Mouse (Mus musculus) hindbrain, embryonic 10.5 days (tissue): ENCODE data around the gene Clcf1. TPM values are rescaled to one million over a fixed set of nuclear protein-coding genes. Genes with fewer than 3 reads are reported as not detected.
"Not testable (repeated sequence)": the region's sequence is repeated elsewhere in the genome, so short reads cannot be mapped to it uniquely, and the experiment has no call there.

Experiments used
- DNase-seq: peaks from one replicate; pipeline ENCODE4 v3.0.0-alpha.2; 2017; ENCODE audit warnings: low spot score
- H3K27ac ChIP-seq: fragments of 300-500 bp; sonication (generic); 2 replicates; pipeline ENCODE4 v1.5.1; 2016; ENCODE audit warnings: mild to moderate bottlenecking, moderate library complexity
- H3K27me3 ChIP-seq: fragments of 300-500 bp; sonication (generic); 2 replicates; pipeline ENCODE4 v1.6.1; 2016; ENCODE audit warnings: mild to moderate bottlenecking; ENCODE audit not compliant: poor library complexity, insufficient read depth, severe bottlenecking
- H3K36me3 ChIP-seq: fragments of 300-500 bp; sonication (generic); 2 replicates; pipeline ENCODE4 v1.6.1; 2016; ENCODE audit warnings: mild to moderate bottlenecking, moderate library complexity
- H3K4me1 ChIP-seq: fragments of 300-500 bp; sonication (generic); replicated peaks from 2 replicates; pipeline ENCODE4 v1.6.1; 2016; ENCODE audit warnings: mild to moderate bottlenecking
- H3K4me3 ChIP-seq: fragments of 300-500 bp; sonication (generic); 2 replicates; pipeline ENCODE4 v1.5.1; 2016; ENCODE audit warnings: mild to moderate bottlenecking, moderate library complexity
- H3K9me3 ChIP-seq: fragments of 300-500 bp; sonication (generic); 2 replicates; pipeline ENCODE4 v1.6.1; 2016; ENCODE audit warnings: mild to moderate bottlenecking, moderate library complexity
- WGBS: fragments of 180-500 bp; shearing (Covaris S2); methylation state at CpG from one replicate; pipeline ENCODE4 v1.1.7; 2016; 5-methylcytosine and 5-hydroxymethylcytosine counted together
- polyA plus RNA-seq: library from polyadenylated mRNA; unstranded; fragments of >200 nt; fragmentation: Nextera tagmentation; extraction: Ambion mirVana; gene quantifications from 2 replicates; pipeline ENCODE4 v1.2.1, GENCODE M21; 2016

Gene Clcf1
- polyA plus RNA-seq, 1 experiment from 2014 or later, result 1.2 TPM

DNA sequence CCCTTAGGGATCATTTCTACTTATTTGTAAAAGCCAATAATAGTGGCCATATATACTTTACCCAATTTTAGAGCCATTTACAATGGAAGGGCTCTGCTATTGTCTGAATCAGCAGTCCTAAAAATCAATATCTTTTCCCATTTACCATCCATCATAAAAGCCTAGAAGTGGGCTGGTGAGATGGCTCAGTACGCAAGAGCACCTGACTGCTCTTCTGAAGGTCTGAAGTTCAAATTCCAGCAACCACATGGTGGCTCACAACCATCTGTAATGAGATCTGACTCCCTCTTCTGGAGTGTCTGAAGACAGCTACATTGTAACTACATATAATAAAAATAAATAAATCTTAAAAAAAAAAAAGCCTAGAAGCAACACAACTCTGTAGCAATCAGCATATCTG, 34.6 kb downstream of the Clcf1 start:
- not testable (repeated sequence) for H3K4me3 ChIP-seq

DNA sequence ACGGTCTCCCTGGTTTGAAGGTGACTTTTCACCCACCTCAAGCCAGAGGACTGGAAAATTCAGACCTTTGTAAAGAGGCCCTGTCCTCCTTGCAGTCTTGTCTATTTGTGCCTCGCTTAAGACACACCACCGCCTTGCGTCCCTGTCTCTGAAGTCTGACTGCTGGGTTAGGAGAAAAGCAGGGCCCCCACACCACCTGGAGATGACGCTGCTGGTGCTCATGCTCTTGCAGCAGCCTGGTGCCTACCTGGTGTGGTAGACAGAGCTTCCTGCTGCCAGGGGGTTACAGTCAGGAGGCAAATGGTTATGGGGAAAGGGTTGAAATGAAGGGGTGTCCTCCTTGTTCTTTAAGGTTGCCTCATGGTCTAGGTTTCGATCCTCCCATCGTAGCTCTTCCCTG, 40.2 kb downstream of the Clcf1 start:
- Histone ChIP-seq H3K27ac (no peak overlapping the region), H3K36me3 (no peaks in the 10 kb centered on the region), H3K9me3 (no peaks in the 10 kb centered on the region), H3K4me1 (peaks cover 9% of the 10 kb centered on the region), H3K27me3 (peaks cover 12% of the 10 kb centered on the region), H3K4me3 (no peak overlapping the region)
- WGBS, result 90% methylated on average over 7 of the region's 7 CpGs
- no peak for DNase-seq

More for the DNA sequence above, 34.6 kb downstream of the Clcf1 start:
- H3K27me3 ChIP-seq, DNase-seq, H3K4me1 ChIP-seq, H3K9me3 ChIP-seq, H3K36me3 ChIP-seq, H3K27ac ChIP-seq: not testable (repeated sequence)
- 62% methylated on average over 1 of the region's 1 CpGs for WGBS

DNA sequence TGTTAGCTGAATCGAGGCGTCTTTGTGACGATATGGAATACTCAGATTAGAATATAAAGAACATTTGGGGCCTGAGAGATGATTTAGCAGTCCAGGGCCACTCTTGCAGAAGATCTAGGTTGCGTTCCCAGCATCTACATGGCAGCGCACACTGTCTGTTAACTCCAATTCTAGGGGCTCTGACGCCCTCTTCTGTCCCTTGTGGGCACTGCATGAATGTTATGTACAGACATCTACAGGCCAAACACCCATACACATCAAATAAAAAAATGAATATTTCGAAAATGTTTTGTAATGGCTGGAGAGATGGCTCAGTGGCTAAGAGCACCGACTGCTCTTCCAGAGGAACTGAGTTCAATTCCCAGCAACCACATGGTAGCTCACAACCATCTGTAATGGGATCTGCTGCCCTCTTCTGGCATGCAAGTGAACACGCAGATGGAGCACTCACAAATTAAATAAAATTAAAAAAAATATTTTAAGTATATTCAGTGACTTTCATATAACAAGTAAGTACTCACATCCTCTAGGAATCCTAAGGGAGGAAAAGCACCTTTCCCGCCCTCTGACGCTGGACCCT, 41.6 kb downstream of the Clcf1 start:
- peaks cover 12% of the 10 kb centered on the region for H3K27me3 ChIP-seq
- H3K9me3 ChIP-seq, result no peaks in the 10 kb centered on the region
- no peak overlapping the region for H3K4me3 ChIP-seq
- no peak for DNase-seq
- 74% methylated on average over 11 of the region's 11 CpGs for WGBS
- H3K36me3 ChIP-seq, result no peaks in the 10 kb centered on the region
- H3K4me1 ChIP-seq, result peaks cover 9% of the 10 kb centered on the region
- H3K27ac ChIP-seq, result no peak overlapping the region

DNA sequence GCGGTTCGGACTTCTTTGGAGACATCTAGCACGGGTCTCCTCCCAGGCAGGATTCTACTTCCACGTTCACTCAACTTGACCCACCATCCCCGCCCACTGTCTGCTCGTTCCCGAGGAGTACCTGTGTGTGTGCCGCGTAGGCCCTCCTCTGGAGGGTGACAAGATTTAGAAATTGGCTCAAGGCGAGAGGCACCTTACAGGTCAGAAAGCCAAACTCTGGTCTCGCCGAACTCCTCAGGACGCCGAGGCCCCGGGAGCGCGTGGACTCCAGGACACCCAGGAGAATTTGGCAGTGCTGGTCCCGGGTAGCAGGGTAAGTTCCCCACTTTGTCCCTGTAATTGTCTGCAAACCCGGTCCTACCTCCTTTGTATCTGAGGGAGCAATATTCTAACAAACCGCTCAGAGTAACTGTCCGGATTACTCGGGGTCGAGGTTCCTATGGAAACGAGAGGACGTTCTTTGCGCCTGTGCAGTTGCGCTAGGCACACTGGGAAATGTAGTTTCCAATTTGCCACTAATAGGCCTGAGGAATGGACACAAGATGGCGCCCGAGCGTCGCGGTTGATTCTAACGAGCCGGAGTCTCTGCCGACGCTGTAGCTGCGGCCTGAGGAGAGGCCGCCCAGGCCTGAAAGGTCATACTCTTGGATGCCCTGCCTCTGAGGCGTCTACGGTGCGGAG, 43.3 kb downstream of the Clcf1 start:
- H3K27ac ChIP-seq, result peak overlapping the region; percentile 85
- 1% methylated on average over 41 of the region's 41 CpGs for WGBS
- H3K4me3 ChIP-seq, result peak overlapping the region; percentile 75
- peak; percentile 92 for DNase-seq
- peaks cover 13% of the 10 kb centered on the region for H3K4me1 ChIP-seq
- no peaks in the 10 kb centered on the region for H3K36me3 ChIP-seq
- H3K27me3 ChIP-seq, result peaks cover 12% of the 10 kb centered on the region
- H3K9me3 ChIP-seq, result no peaks in the 10 kb centered on the region

DNA sequence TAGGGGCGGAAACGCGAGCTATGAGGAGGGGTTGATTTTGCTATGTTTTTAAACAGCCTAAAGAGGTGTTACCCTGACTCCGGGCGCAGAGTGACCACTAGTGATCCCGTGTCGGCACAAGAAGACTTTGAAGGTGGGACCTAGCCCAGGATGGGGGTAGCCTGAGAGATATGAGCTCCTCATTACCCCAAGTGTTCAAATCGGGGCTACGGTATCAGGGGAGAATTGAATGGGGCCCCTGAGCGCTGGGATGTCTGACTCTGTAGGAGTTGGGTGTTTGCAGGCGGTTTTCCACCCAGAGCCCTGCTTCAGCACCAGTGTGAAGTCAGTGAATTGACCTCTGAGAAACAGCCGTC, 43.8 kb downstream of the Clcf1 start:
- no peak for DNase-seq
- peaks cover 12% of the 10 kb centered on the region for H3K27me3 ChIP-seq
- H3K36me3 ChIP-seq, result no peaks in the 10 kb centered on the region
- peaks cover 13% of the 10 kb centered on the region for H3K4me1 ChIP-seq
- peak overlapping the region; percentile 75 for H3K4me3 ChIP-seq
- no peaks in the 10 kb centered on the region for H3K9me3 ChIP-seq
- WGBS, result 20% methylated on average over 12 of the region's 12 CpGs
- H3K27ac ChIP-seq, result peak overlapping the region; percentile 85

DNA sequence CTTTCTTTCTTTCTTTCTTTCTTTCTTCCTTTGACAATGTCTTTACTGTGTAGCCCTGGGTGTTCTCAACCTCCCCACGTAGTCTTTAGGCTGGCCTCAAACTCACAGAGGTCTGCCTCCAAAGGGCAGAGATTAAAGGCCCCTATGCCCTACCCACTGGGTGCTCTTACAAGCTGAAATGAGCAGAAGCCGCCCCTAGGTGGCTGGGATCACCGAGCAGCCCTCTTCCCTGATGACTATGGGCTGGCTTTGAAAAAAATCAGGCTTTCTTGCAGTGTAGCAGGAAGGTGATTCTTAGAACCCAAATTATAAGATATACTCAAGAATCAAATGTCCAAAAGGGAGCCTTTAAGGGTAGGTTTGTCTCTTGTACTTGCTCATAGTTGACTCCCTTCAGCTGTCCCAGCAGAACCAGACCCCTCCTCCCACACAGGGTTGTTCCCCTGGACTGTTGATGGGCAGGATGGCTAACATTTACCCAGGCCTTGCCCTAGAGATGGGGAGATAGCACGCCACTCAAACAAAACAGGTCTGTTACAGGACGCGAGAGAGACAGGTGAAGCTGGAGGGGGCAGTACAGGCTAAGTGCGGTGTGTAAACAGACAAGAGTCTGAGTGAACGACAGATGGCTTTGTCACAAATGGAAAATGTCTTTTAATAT, 47.1 kb downstream of the Clcf1 start:
- H3K27me3 ChIP-seq, result peaks cover 13% of the 10 kb centered on the region
- WGBS, result 59% methylated on average over 8 of the region's 8 CpGs
- DNase-seq, result no peak

DNA sequence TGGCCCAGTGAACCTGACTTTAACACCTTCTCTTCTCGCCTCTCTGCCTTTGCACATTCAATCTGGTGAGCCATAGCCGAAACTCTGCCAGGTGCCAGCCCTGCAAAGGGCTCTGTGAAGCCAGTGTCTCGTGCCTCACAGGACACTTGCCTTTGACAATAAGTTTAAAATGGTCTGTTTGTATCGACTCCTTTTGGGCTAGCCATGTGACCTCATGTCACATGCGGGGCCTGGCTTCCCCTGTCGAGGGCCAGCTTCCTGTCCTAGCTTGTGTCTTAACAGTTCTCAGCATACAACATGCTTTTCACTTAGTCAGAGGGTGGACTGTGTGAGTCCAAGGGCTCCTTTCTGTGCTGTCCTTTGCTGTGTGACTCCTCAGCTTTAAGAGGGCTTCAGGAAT, 48.7 kb downstream of the Clcf1 start:
- 75% methylated on average over 6 of the region's 6 CpGs for WGBS

More for the DNA sequence above, 47.1 kb downstream of the Clcf1 start:
- H3K27ac ChIP-seq, result no peak overlapping the region
- H3K9me3 ChIP-seq, result no peaks in the 10 kb centered on the region
- peaks cover 13% of the 10 kb centered on the region for H3K4me1 ChIP-seq
- H3K36me3 ChIP-seq, result no peaks in the 10 kb centered on the region
- H3K4me3 ChIP-seq, result no peak overlapping the region

DNA sequence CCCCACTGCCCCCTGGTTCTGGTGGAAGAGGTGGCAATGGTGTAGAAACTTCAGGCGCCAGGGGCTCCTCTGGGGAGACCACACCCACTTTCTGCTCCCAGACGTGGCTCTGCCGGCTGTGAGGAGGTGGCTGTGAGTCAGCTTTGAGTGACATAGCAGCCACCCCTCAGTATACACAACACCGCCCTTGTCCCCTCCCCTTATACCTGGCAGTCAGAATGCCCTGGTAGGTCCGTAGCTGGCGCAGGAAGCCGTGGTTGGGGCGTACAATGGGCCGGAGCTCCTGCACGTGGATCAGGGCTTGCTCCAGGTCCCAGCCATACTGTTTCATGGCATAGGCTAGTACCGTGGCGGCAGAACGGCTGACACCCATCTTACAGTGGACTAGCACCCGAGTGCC, 49.7 kb downstream of the Clcf1 start:
- H3K4me1 ChIP-seq, result peaks cover 5% of the 10 kb centered on the region
- WGBS, result 67% methylated on average over 14 of the region's 14 CpGs
- H3K9me3 ChIP-seq, result no peaks in the 10 kb centered on the region
- no peak overlapping the region for H3K27ac ChIP-seq
- DNase-seq, result no peak
- H3K27me3 ChIP-seq, result peaks cover 25% of the 10 kb centered on the region
- no peaks in the 10 kb centered on the region for H3K36me3 ChIP-seq
- H3K4me3 ChIP-seq, result no peak overlapping the region

More for the DNA sequence above, 48.7 kb downstream of the Clcf1 start:
- DNase-seq, result no peak
- H3K4me1 ChIP-seq, result peaks cover 7% of the 10 kb centered on the region
- H3K9me3 ChIP-seq, result no peaks in the 10 kb centered on the region
- H3K27me3 ChIP-seq, result peaks cover 16% of the 10 kb centered on the region
- H3K36me3 ChIP-seq, result no peaks in the 10 kb centered on the region
- no peak overlapping the region for H3K4me3 ChIP-seq
- H3K27ac ChIP-seq, result no peak overlapping the region

DNA sequence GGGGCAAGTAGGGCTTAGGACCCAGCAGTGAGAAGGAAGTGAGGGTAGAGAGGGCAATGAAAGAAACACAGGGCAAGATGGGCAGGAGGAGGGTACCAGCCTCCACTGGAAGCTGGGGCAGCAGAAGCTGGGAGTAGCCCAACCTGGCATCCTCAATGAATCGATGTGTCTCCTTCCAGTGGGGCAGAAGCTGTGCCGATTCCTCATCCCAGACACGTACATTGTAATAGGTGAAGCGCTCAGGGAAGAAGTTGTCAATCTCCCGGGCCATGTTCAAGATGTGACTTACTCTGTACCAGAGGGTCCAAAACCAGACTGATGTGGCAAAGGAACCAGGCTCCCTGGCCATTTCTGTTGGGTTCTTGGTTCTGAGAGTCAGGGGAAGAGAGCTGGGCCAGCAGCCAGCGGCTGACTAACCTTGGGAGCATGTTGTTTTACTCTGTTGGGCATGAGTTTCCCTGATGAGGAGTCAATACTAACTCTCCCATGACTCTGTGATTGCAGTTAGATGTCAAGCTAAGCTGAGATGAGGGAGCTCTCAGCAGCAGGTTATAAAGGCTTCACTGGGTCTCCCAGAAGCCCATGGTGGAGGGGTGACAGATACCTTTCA, 50.2 kb downstream of the Clcf1 start:
- DNase-seq, result no peak
- WGBS, result 90% methylated on average over 6 of the region's 6 CpGs
- peaks cover 31% of the 10 kb centered on the region for H3K27me3 ChIP-seq

DNA sequence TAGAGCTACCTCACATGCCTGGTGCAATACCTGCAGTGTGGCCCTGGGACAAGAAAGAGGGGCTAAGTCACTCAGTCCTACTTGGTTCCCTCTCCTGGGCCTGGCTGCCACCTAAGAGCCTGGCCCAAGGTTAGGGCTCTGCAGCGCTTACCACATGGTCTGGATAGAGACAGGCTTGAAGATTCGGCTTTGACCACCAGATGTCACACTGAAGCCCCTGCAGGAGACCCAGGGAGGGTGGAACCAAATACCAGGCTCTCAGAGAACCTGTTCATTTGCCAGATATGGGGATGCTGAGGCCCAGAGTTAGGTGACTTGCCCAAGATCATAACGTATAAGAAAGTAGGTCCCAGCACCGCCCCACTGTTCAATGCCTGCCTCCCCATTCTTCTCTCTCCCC, 51.9 kb downstream of the Clcf1 start:
- WGBS, result 65% methylated on average over 4 of the region's 4 CpGs
- Histone ChIP-seq H3K4me1 (peaks cover 13% of the 10 kb centered on the region), H3K36me3 (peaks cover 7% of the 10 kb centered on the region), H3K27ac (no peak overlapping the region), H3K9me3 (no peaks in the 10 kb centered on the region), H3K4me3 (no peak overlapping the region), H3K27me3 (peaks cover 48% of the 10 kb centered on the region)
- no peak for DNase-seq

More for the DNA sequence above, 50.2 kb downstream of the Clcf1 start:
- Histone ChIP-seq H3K4me3 (no peak overlapping the region), H3K27ac (no peak overlapping the region), H3K4me1 (peaks cover 11% of the 10 kb centered on the region), H3K36me3 (no peaks in the 10 kb centered on the region), H3K9me3 (no peaks in the 10 kb centered on the region)

DNA sequence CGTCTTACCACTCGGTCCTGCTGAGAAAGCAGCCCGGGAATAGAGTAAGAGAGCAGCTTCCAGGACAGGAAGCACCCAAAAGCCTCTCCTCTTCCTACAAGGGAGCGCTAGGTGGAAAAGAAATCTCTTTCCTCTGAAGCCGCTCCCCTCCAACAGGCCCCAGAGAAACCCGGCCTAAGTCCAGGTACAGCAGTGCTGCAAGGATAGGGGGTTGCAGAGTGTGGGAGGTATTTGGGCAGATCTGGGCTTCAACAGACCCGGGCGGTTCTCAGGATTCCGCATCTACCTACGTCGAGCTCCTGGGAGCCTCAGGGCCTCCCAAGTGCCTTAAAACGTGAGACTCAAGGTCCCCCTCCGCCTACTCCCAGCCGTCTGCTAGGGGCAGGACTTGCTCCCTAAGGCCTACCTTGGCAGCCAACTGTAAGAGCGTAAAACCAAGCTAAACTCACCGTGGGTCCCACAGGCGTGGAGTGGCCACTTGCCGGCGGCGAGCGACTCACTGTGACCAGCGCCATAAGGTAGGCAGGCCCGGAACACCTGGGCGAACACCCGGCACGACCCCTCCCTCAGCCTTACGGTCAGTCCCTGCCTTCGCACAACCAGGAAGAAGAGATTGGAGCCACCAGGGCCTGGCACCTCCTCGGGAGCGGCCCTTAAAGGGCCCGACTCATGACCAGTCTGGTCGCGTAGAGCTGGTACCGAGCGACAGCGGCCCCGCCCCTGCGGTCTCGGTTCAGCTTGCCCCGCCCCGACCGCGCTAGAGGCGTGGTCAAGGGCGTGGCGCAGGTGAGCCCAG, 54.7 kb downstream of the Clcf1 start, which contains the start of gene Ssh3:
TSS of gene Ssh3 (minus strand) at position 615 of the 796 bp plus-strand sequence.
- Histone ChIP-seq H3K4me3 (peak within 1 kb of the TSS; percentile 48), H3K36me3 (peaks cover 26% of the 10 kb centered on the region), H3K4me1 (peaks cover 10% of the 10 kb centered on the region), H3K27ac (0 out of 2 replicates have a peak within 1 kb of the TSS, but pooled peaks have one; percentile 6), H3K9me3 (no peaks in the 10 kb centered on the region), H3K27me3 (peaks cover 49% of the 10 kb centered on the region)
- 6% methylated on average over 46 of the region's 46 CpGs for WGBS
- DNase-seq, result peak; percentile 18

DNA sequence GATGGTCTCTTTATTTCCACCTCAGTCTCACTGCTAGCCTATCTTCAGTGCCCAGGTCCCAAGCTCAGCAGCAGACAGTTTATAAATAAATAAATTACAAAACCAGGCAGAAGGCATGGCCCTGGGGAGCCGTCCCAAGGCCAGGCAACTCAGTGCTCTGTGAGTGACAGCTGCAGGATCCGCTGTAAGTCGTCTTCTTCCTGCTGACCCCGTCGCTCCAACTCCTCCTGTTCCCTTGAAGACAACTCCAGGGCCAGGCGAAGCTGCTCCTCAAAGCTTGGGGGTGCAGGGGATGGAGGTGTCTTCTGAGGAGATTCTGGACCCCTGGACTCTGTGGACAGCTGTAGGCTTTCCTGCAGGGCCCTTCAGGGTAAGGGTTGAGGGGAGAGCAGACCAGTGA, 56.1 kb downstream of the Clcf1 start:
- DNase-seq, result no peak
- Histone ChIP-seq H3K27me3 (peaks cover 45% of the 10 kb centered on the region), H3K9me3 (no peaks in the 10 kb centered on the region), H3K4me3 (no peak overlapping the region), H3K27ac (no peak overlapping the region), H3K4me1 (peaks cover 10% of the 10 kb centered on the region), H3K36me3 (peaks cover 26% of the 10 kb centered on the region)
- 63% methylated on average over 6 of the region's 6 CpGs for WGBS
